Mouse (Mus musculus) telencephalon, adult 2 months (tissue): ENCODE results near the gene Cabin1.

ENCODE experiments used
- DNase-seq: peaks from one replicate; pipeline ENCODE4 v3.0.0-alpha.2; 2011; ENCODE audit warnings: low read depth, low spot score

The Cabin1 gene

GRCm38 (mm10) chr10:75667115-75667910, 96.8 kb downstream of the Cabin1 start:
- DNase-seq, result peak; percentile 73

- DNase-seq, result no peak
These were observed 97.6 kb downstream of the Cabin1 start for GRCm38 (mm10) chr10:75666451-75667030.

GRCm38 (mm10) chr10:75664673-75665270, 99.4 kb downstream of the Cabin1 start:
- DNase-seq, result no peak

- no peak for DNase-seq
These were observed 101.6 kb downstream of the Cabin1 start for GRCm38 (mm10) chr10:75662575-75662974.

- DNase-seq, result no peak
These were observed 102.3 kb downstream of the Cabin1 start for GRCm38 (mm10) chr10:75661876-75662275.

- DNase-seq, result no peak
These were observed 102.8 kb downstream of the Cabin1 start for GRCm38 (mm10) chr10:75661381-75661780.

GRCm38 (mm10) chr10:75657772-75658171, 106.4 kb downstream of the Cabin1 start:
- DNase-seq, result no peak

- no peak for DNase-seq
These were observed 107.0 kb downstream of the Cabin1 start for GRCm38 (mm10) chr10:75657165-75657564.

GRCm38 (mm10) chr10:75654053-75654452, 110.1 kb downstream of the Cabin1 start:
- no peak for DNase-seq

- no peak for DNase-seq
These were observed 112.6 kb downstream of the Cabin1 start for GRCm38 (mm10) chr10:75651381-75652068.

- DNase-seq, result no peak
These were observed 113.7 kb downstream of the Cabin1 start for GRCm38 (mm10) chr10:75650306-75650902.

- no peak for DNase-seq
These were observed 114.6 kb downstream of the Cabin1 start for GRCm38 (mm10) chr10:75649406-75649995.

GRCm38 (mm10) chr10:75649001-75649400, 115.1 kb downstream of the Cabin1 start:
- no peak for DNase-seq

GRCm38 (mm10) chr10:75648091-75648490, 116.0 kb downstream of the Cabin1 start:
- no peak for DNase-seq

- no peak for DNase-seq
These were observed 116.8 kb downstream of the Cabin1 start for GRCm38 (mm10) chr10:75647362-75647761.

- DNase-seq, result no peak
These were observed 117.7 kb downstream of the Cabin1 start for GRCm38 (mm10) chr10:75646406-75646805.

GRCm38 (mm10) chr10:75645616-75646015, 118.5 kb downstream of the Cabin1 start:
- DNase-seq, result no peak

GRCm38 (mm10) chr10:75643741-75644343, 120.3 kb downstream of the Cabin1 start, which contains the start of gene Susd2:
Susd2 (minus strand) TSS chr10:75644008.
- DNase-seq, result no peak

- no peak for DNase-seq
These were observed 121.2 kb downstream of the Cabin1 start for GRCm38 (mm10) chr10:75642891-75643290.

- DNase-seq, result no peak
These were observed 121.7 kb downstream of the Cabin1 start for GRCm38 (mm10) chr10:75642436-75642835.

- DNase-seq, result no peak
These were observed 122.4 kb downstream of the Cabin1 start for GRCm38 (mm10) chr10:75641721-75642222.
